Mouse (Mus musculus) left cerebral cortex, adult 18-20 months (tissue): ENCODE data around the gene Hexim1. TPM values are rescaled to one million over a fixed set of nuclear protein-coding genes. Genes with fewer than 3 reads are reported as not detected.

ENCODE experiments used
- DNase-seq, 2 experiments: peaks; one replicate each; pipeline ENCODE4 v3.0.0; 2021 to 2022; ENCODE audit warnings: low spot score in 2 of 2, mixed read lengths in 1 of 2
- total RNA-seq, 2 experiments: library from RNA; stranded (reverse); gene quantifications; 2 replicates each; pipeline ENCODE4 v1.2.3; 2021

The Hexim1 gene
- total RNA-seq, 2 experiments from 2014 or later: 42.6 to 52.8 TPM

DNA sequence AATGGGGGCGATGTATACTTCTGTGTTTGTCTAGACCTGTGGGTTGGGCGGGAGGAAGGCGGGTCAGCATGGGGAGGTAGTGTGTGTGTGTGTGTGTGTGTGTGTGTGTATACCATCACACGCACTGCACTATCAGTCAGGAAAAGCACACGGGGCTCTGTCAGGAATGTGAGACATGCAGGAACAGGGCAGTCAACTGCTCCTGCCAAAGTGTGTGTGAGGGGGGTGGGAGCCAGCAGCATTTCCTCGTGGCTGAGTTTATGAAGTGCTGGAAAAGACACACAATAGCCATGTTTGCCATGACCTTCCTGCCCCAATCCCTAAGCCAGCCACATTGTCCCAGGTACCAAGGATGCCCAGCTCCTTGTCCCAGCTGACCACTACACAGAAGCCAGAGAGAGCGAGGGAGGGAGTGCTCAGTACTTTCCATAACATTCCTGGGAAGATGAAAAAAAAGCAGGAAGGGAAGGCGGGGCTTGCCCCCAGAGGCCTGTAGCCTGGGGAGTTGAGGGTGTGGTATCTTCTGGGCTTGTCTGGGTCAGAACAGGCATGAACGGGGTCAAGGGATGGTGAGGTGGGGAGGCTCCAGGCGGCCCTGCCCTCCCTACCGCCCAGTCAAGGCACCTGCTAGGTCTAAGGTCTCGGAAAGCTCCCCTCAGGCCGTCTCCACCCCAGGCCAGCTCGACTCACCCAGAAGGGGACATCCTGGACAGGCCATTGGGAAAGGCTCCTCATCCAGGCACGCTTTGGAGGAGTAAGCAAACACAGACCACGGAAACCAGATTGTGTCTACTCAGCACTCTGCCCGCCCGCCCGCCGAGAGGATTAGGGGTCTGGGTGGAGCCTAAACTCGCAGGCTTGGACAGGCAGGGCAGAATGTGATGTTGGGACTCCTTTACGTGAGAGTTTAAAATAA is 18.8 kb upstream of the Hexim1 start:
- no peak for DNase-seq

DNA sequence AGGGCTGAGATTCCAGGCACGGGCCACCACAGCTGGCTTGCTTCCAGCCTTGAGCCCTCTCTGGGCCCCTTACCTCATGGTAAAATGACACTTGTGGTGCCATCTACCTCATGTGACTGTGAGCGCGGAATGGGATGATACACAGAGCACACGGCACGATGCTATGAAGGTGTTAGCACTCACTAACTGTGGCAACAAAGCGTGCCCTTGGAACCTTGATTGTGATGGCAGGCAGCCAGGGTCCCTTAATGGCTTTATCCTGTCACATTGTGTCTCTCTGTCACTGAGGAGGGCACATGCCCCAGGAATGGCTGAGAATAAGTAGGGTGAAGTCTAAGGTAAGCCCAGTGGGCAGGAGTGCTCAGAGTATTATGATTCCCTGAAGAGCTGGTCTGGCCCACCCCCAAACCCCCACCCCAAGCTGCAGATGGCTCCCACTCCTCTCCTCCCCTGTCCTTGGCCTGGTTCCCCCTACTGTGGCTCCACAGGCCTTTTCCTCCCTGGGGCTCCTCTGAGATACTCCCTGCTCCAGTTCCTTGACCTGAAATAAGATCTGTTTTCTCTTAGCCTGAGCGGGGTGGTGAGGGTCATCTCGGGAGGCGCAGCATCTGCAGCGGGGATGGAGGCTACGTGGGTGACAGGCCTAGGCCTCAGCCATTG is 17.4 kb upstream of the Hexim1 start:
- DNase-seq: no peak

DNA sequence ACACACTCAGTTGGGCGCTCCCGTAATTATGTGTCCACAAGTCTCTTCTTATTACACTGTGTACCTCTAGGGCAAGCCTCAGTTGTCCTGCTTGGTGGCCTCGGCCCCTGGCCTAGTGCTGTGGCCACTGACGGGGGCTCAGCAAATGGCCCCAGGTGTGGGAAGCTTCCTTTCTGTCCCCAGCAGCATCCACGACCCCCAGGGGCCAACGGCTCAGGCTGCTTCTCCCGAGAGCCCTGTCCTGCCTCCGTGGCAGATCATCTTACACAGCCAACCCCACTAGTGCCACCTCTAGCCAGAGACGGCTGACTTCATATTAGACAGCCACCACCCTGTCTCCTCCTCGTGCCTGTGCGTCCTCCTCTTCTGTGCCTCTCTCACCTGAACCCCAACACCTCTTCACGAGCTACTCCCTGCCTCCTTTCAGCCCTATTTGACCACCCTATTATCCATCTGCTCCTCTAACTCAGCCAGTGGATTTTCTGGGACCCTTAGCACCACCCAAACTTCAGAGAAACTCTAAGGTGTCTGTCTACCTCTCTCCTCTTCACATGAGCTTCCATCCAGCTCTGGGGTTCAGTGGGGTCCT is 16.6 kb upstream of the Hexim1 start:
- DNase-seq: no peak

DNA sequence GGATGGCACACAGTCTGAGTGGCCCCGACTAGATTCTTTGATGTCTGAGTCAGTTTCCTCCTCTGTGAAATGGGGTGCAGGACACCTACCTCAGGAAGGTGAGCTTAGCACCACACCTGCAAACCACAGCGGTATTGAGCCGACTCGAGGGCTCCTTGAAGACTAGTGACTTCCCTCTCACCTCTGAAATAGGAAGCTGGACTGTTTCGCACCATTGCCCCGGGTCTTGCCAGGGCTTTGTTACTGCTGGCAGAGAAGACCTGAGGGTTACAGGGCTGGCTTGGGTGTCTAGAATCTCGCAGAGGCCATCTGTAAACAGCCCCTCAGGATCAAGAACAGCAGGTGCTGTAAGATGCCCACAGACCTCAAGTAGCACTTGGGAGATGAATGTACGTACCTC is 15.7 kb upstream of the Hexim1 start:
- DNase-seq: no peak

DNA sequence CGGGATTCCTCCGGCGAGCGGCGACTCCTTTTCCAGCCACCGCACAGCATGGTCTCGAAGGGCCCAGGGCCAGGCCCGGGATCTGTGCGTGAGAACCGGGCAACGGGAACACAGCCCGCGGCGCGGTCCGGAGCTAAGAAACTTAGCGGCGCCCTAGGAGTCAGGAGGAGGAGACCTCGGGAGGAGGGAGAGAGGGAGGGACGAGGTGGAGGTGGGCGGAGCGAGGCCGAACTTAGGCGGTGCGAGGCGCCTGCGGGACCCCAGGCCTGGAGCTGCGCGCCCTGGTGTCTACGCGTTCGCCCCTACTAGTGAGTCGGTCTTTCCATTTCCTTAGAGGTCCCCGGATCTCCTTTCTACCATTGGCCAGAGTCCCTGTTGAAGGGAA is 14.6 kb upstream of the Hexim1 start, which contains the start of the genes Plcd3 and Acbd4:
Gene Plcd3 (minus strand): TSS at position 178 of the 385 bp plus-strand sequence.
Gene Acbd4 (plus strand): TSS at position 202 of the 385 bp plus-strand sequence.
- DNase-seq: peak; percentile 62 to 73

DNA sequence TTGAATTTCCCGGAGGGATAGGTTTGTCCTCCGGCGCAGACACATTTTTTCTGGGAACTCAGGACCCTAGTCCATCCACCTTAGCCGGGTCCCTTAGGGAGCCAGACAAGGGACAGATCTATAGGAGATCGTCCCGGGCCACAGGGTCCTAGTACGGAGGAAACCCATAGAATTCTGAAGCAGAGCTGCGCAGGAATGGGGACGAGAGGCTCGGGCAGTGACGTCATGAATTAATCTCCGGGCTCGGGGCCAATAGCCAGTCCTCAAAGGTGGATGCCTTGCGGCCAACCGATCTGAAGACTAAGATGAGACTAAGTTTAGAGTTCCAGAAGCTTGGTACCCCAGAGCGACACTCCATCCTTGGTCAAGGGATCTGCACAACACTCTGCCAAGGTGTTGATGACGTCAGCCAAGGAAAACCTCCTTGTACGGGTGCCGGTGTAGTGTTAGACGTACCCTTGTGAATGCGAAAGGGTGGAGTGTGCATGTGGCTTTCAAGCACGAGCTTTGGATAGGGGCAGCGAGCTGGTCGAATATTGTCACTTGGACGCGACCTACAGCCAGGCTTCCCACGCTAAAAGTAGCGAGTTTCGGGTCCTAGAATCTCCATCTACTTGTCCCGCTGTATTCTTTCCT is 14.0 kb upstream of the Hexim1 start:
- DNase-seq: peak; percentile 68 to 77

DNA sequence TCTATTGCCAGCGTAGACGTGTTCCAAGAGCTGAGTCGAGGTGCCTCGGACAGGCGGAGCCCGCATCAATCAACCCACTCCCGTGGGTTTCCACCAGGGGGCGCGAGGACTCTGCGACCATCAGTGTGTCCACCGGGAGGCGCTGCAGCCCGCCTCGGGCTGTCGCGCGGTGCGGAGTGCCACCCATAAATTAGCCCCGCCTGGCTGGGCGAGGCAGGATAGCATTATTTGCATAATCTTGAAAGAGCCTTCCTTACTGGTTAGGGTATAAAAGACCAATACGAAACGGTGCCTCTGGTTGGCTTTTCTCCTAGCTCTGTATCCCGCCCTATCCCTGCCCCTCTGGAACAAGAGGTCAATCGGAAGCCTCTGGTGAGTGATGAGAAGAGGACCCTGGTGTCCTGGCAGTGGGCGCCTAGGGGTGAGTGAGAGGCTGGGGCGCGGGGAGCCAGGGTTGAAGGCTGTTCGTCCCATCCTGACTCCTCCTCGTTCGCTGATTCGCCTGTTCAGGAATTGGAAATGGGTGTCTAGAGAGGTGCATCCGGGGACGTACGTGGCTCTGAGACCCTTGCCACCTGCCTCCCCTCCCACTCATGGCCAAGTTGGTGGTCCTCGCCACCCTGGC is 13.2 kb upstream of the Hexim1 start:
- peak; percentile 97 for DNase-seq

DNA sequence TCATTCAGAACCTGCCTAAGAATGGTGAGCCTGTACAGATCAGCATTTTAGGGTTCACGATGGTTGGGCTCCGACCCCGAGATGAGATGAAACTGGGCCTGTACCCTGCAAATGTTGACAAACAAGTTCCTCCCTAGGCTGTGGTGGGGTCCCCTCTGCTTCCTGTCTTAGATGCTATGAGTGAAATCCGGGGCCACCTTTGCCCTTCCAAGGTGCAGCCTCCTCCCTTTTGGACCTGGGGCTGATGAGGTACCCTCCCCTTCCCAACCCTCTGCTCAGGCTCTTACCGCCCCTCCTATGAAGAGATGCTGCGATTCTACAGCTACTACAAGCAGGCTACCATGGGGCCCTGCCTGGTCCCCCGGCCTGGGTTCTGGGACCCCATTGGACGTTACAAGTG is 12.4 kb upstream of the Hexim1 start:
- no peak for DNase-seq

DNA sequence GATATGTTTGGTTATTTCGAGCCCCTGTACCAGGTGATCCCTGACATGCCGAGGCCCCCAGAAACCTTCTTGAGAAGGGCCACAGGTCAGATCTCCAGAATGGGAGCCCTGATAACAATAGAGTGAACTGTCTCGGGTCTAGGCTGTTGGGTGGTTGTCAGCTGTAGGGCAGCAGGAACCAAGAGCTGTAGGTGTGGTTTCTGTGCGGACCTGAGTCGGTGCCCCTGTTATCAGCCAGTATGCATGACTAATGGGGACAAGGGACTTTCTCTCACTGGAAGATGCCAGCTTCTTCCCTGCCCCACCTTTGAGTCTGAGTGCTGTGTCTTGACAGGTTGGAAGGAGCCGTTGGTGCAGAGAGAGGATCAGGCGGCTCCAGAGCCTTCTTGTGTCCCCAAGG is 11.6 kb upstream of the Hexim1 start:
- DNase-seq: no peak

DNA sequence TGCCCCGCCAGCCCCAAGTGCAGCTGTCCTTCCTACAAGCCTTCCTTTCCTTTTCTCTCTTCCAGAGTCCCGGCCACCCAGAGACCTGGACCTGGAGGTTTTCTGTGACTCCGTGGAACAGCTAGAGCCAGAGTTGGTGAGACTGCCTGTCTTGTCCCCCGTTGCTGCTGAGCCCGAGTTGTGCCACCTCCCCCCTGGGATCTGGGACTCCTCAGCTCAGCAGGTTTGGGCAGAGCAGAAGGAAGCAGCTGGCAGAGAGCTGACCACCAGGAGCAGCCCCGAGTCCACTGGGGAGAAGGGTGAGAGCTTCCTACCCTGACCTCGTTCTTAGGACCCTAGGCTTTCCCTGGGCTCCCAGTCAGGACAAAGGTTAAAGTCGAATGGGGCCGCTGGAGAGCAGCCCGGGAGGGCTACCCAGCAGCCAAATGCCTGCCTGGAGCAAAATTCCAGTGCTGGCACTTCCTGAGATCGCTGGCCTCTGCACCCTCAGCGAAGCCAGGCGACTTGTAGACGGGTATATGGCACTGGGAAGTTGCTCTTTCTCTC is 10.8 kb upstream of the Hexim1 start:
- DNase-seq: no peak

DNA sequence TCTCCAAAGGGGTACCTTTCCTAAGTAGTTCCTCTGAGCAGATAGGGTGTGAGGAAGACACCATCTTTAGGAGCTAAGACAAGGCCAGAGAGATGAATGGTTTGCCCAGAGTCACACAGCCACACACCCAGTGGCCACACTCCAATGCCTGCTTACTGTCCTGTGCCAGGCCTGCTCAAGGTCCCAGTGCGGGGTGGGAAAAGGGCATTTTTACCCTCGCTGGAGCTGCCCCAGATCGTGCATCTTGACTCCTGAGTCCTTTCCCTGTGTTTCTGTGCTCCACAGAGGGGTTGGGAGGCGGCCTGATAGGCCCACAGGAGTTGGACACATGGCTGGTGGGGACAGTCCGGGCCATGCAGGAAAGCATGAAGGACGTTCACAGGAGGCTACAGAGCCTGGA is 10.2 kb upstream of the Hexim1 start:
- DNase-seq: no peak

DNA sequence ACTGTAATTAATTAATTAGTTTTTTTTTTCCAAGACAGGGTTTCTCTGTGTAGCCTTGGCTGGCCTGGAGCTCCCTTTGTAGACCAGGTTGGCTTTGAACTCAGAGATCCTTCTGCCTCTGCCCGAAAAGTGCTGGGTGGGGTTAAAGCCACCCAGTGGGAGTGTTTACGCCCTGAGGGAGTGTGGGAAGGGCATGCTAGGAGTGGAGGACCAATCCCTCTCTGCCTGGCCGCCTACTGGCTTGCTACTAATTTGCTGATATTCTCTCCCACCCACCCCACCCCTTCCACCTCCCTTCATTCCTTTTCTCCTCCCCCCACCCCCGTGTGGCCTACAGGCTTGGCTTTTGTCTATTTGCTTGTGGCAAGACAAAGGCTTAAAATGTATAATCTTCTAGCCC is 9.6 kb upstream of the Hexim1 start:
- no peak for DNase-seq

DNA sequence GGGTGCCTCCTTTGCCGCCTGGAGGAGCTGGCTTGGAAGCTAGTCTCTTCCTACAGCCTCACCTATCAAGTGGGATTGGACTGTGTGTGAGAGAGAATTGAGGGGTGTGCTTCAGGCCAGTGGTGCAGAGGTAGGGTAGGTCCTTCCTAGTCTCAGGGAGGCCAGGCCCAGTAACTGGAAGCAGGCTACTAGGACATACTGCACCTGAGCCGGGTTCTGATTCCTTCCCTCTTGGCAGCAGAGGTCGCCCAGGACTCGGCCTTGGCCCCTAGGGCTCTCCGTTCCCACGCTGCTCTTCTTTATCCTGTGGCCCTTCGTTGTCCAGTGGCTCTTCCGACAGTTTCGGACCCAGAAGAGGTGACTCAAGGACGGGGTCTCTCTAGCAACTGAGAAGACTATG is 4.7 kb upstream of the Hexim1 start:
- no peak for DNase-seq

DNA sequence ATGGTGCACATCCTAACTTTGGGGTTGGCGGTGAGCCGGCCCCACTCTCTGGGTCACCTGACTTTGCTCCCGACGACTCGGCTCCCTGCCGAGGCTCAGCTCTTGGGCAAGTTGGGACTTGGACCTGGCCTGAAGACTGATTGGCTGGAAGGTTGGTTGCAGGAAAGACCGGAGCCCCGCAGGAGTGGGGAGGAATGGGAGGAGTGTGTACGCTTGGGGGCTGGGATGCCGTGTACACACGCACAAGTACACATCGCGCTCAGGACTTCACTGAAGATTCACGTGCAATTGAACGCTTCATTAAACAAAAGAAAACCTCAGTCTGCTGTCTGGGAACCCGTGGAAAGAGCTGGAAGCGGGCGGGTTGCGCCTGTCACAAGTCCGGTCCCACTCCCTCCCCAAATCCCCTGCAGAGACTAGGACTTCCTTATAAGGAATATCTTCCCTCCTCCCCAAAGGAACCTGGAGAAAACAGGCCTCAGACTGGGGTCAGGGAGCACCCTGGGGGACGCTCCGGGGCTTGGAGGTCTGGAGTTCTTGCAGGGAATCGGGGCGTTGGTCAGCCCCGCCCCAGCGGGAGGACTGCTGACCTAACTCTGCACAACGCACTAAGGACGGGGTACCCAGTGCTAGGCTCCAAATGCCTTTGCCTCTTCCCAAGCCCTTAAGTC is 4.0 kb upstream of the Hexim1 start:
- no peak for DNase-seq

DNA sequence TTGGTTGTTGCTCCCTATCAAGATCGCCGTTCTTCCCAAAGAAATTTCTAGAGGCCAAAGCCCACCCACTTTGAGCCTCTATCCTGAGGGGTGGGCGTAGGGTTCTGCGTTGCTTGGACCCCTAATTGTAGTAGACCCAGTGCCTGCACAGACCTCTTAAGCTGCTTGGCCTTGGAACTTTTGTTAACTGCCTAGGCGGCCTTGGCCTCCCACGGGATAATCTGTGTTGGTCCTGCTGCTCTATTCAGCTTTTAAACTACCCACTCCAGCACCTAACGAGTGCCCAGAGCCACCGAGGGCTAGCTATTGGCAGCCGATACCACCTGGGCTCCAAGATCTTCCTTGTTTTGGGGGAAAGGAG is 3.5 kb upstream of the Hexim1 start:
- no peak for DNase-seq

DNA sequence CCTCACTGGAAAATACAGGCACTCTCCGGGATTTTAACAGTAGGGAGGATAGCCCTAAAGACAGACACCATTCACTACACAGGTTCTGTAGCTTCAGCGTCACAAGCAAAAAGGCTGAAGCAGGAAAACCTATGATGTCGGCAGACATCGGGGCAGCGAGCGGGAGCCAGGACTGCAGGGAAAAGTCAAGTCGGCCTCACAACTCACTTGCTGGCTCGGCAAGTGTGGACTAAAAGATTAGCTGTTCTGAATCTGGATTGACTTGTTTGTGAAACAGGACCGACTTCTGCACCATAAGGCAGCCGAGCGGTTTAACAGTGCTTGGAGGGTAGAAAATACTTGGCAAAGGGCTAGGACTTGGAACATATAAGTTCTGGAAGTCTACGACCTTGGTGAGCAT is 3.0 kb upstream of the Hexim1 start:
- no peak for DNase-seq

DNA sequence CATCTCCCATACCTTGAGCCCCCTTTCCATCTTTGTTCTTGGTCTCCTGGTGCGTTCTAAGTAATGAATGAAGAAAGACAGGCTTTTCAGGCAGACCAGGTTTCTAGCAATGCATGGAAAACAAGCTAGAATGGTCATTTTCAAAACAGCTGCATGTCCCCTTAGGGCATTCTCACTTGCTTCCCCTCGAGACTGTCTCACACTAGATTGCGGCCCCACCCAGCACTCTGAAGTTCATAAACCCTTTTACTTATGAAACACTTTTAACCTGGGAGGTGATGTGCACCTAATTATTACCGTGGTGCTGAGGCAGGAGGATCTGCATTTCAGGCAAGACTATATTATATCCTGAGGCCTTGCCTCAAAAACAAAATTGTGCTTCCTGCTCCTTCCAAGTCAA is 2.3 kb upstream of the Hexim1 start:
- no peak for DNase-seq

DNA sequence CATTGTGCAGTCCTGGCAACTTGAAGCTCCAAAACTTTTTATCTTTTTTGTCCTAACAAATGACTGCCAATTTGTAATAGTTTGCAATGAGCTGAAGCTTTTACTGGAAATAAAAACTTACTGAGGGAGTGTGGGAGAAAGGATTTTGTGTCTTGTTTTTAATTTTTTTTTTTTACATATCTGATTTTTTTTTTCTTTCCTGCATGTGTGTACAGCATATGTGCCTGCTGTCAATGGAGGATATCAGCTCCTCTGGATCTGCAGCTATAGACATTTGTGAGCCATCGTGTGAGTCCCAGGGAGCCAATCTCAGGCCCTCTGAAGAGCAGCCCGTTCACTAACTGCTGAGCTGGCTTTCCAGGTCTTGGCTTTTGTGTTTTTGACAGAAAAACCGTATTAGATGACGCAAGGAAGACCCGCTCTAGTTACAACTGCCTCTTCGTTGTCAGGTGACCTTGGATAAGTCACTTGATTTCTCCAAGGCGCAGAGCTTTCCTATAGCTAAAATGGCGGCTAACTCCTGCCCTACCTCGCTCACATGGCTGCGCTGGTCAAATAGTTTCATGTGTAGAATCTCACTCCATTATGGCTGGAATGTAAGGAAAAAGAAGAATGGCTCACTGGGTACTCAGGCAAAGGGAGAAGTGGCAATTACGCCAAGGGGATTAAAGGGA is 1.6 kb upstream of the Hexim1 start:
- DNase-seq: no peak

DNA sequence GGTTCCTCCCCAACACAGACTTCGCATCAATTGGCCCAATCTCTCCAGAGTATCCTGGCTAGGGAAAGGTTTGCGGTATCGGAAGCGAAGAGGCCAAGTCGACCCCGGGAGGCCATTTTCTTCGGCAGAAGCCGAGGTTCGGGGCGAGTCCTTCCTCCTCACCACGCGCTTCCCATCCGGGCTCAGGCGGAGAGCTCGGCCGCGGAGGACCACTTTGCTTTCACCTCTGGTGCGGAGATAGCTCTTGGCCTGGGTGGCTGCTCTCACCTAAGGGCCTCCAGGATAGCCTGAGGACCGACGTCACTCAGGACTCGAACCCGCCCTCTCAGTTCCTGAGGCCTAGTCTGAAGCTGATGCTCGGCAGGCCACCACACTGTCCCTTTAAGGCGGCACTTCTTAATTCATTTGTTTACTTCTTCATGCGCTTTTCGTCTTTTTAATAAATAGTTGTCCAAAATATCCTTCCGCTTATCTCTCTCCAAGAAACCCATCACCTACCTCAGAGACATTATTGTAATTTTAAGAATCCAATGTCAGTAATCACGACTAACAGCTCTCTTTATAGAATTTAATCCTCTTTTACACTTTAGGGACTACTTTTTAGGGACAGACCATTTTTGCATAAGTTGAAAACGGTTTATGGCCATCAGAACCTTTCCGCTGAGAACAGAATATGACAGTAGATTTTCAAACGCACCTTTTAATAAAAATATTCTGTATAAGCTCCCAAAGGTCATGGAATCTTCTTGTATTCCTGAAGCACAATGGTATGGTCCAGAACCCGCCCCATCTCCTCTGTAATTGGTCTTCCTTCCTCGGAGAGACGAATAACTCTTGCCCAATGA is 646 bp upstream of the Hexim1 start:
- peak; percentile 64 to 75 for DNase-seq
